Mouse (Mus musculus): ENCODE measurements at regions not wholly inside any gene's neighbourhood (a gene's known extent, or its start where the extent isn't known, plus 50 kb on each side); places are given as distances from the start of the nearest gene placed in this dataset.
"Not testable (repeated sequence)": the region's sequence is repeated elsewhere in the genome, so short reads cannot be mapped to it uniquely, and the experiment has no call there.

- not testable (repeated sequence) for ATAC-seq (replicated peaks; ENCODE audit: low read depth, poor library complexity, severe bottlenecking)
These were observed 77.5 kb downstream of the Gm15319 start for GRCm38 (mm10) chr8:20285523-20285922.

DNA sequence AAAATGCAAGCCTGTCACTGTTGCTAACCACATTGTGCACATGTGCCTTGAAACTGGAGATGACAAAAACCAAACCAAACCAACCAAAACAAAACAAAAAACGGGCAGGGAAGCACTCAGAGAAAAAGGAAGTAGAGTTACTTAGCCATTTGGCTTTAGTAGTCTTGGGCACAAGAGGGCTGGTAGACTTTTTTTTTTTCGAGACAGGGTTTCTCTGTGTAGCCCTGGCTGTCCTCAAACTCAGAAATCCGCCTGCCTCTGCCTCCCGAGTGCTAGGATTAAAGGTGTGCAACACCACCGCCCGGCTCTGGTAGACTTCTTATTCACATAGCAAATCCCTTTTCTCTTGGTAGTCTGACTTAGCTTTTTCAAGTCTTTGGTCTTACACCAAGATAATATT, 78.2 kb downstream of the Gm15319 start:
- ATAC-seq (replicated peaks; ENCODE audit: low read depth, poor library complexity, severe bottlenecking) = not testable (repeated sequence)

DNA sequence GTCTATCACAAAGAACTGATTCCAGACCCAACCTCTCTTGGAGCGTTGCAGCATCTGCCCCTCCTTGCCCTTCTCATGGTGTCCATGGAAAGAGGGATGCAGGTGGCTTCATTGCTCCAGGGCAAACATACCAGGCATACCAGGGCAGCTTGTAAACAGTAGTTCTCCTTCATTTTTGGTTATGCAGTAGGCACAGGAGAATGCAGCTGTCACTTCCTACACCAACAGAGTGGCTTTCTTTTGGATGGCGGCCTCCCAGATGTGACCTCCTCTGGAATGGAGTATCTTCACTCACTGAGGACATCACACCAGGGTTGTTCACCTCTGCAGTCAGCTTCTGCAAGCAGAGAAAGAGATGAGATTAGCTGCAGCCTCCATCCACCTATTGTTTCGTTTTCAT, 79.9 kb downstream of the Gm15319 start:
- ATAC-seq (replicated peaks; ENCODE audit: low read depth, poor library complexity, severe bottlenecking) = not testable (repeated sequence)

GRCm38 (mm10) chr8:20281201-20281887, 81.7 kb downstream of the Gm15319 start:
- not testable (repeated sequence) for ATAC-seq (replicated peaks; ENCODE audit: low read depth, poor library complexity, severe bottlenecking)

DNA sequence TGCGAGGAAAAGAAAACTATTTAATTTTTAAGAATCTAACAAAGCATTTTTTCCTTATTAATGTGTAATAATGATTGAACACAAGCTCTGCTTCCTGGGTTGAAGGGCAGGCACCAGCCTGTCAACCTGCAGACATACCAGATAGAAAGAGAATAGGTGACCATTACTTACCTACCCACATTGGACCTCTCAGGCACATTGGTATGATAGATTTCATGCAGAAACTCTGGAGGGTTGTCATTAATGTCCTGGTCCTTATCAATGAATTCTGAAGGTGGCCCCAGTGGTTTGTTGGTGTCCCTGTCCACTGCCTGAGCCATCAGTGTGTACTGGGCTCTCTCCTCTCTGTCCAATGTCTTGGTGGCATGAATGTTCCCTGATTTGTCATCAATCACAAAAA, 85.3 kb downstream of the Gm15319 start:
- ATAC-seq (replicated peaks; ENCODE audit: low read depth, poor library complexity, severe bottlenecking) = not testable (repeated sequence)

- not testable (repeated sequence) for ATAC-seq (replicated peaks; ENCODE audit: low read depth, poor library complexity, severe bottlenecking)
These were observed 86.3 kb downstream of the Gm15319 start for GRCm38 (mm10) chr8:20276661-20277060.

DNA sequence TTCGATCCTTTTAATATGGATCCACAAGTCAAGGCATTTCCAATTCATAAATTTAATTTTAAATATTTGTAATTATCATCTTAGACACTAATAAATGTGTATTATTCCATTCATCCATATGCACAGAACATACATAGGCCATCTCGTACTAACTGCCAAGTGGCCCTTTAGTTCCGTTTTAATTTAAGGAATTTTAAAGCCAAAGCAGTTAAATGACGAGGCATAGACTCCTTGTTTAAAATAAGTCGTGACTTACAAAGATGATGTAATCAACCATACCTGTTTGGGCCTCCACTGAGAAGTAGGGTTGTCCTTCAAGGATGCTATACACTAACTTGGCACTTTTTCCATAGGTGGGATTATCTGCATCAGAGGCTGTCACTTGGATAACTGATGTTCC, 89.2 kb downstream of the Gm15319 start:
- not testable (repeated sequence) for ATAC-seq (replicated peaks; ENCODE audit: low read depth, poor library complexity, severe bottlenecking)

GRCm38 (mm10) chr8:20267520-20268127, 95.4 kb downstream of the Gm15319 start:
- not testable (repeated sequence) for ATAC-seq (replicated peaks; ENCODE audit: low read depth, poor library complexity, severe bottlenecking)

GRCm38 (mm10) chr8:20266776-20267175, 96.2 kb downstream of the Gm15319 start:
- ATAC-seq (replicated peaks; ENCODE audit: low read depth, poor library complexity, severe bottlenecking) = not testable (repeated sequence)

DNA sequence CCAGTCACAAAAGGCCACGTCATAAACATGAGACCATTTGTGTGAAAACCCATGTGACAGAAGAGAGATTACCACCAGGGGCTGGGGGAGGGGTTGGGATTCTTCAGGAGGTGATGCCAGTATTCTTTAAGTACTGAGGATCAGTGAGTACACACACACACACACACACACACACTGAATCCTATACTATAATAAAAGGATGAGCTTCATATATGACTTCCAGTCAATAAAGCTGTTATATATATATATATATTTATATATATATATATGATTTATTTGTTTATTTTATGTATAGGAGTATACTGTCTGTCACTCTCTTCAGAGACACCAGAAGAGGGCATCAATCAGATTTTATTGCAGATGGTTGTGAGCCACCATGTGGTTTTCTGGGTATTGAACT, 98.4 kb downstream of the Gm15319 start:
- ATAC-seq (replicated peaks; ENCODE audit: low read depth, poor library complexity, severe bottlenecking) = not testable (repeated sequence)

- not testable (repeated sequence) for ATAC-seq (replicated peaks; ENCODE audit: low read depth, poor library complexity, severe bottlenecking)
These were observed 98.9 kb downstream of the Gm15319 start for GRCm38 (mm10) chr8:20264106-20264505.

DNA sequence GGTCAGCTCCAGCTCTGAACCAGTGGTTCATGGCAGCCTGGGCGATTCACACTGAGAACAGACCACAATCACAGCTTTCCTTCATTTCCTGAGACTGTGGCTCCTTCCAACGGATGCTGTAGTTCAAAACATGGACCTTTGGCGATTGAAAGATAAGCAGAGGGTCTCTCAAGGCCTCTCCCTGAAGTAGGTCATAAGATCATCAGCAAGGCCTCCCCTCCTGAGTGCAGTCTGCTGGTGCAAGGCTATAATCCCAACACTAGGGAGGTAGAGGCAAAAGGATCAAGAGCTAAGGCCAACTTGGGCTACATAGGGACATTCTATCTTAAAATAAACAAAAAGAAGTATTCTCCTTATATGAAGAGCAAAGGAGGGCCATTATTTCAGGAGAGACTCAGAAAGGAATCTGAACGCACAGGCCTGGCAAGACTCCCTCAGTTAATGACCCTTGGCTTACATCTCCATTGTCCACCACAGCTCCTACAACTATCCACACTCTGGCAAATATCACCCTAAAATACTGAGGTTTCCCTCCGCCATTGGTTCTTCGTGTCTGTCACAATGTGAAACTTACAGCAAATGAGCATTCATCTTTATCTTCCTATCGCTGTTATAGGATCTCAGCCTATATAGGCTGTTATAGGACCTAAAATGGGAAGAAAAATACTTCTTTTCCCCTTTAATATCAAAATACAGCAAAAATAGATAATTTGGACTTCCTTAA, 100.0 kb downstream of the Gm15319 start:
- ATAC-seq (replicated peaks; ENCODE audit: low read depth, poor library complexity, severe bottlenecking) = not testable (repeated sequence)

- ATAC-seq (replicated peaks; ENCODE audit: low read depth, poor library complexity, severe bottlenecking) = not testable (repeated sequence)
These were observed 100.8 kb downstream of the Gm15319 start for GRCm38 (mm10) chr8:20262253-20262652.

- peak; percentile 47; the same call in 1 of the 2 replicates for ATAC-seq (replicated peaks; ENCODE audit: low read depth, poor library complexity, severe bottlenecking)
These were observed 101.4 kb downstream of the Gm15319 start for GRCm38 (mm10) chr8:20261452-20262181.

GRCm38 (mm10) chr8:20261007-20261406, 102.0 kb downstream of the Gm15319 start:
- ATAC-seq (replicated peaks; ENCODE audit: low read depth, poor library complexity, severe bottlenecking) = not testable (repeated sequence)

DNA sequence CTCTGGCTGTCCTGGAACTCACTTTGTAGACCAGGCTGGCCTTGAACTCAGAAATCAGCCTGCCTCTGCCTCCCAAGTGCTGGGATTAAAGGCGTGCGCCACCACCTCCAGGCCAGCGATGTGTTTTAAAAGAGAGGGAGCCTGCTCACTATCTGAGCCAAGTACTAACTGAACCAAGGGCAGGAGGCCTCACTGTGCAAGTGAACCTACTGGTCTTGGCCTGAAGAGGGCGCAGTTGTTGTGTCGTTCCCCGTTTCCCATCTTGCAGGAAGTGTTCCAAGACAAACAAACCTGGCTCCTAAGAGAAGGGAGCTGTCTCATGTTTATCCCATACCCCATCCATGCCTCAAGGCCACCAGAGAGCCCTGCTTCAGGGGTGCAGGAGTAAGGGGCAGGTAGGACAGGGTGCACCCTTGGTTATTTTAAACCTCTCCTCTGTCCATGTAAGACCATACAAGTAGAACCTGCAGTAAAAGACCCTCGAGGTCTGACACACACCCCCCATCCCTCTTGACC, 102.8 kb downstream of the Gm15319 start:
- ATAC-seq (replicated peaks; ENCODE audit: low read depth, poor library complexity, severe bottlenecking) = peak; percentile 74

DNA sequence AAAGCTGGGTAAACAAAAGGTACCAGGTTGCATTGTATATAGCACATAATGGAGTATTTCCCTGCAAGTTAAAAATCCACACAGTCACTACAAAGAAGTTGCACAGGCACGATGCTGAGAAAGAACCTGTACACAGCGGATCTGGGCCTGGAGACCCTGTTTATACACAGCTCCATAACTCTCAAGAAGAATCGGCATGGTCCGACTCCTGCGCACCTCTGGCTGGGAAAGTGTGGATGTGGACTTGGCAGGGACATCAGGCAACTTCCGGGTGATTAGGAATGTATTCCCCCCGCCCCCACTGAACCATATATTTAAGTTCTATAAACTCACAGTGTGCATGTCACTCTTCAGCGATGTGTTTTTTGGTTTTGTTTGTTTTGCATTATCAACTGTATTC, 103.3 kb downstream of the Gm15319 start:
- ATAC-seq (replicated peaks; ENCODE audit: low read depth, poor library complexity, severe bottlenecking) = not testable (repeated sequence)

All from common myeloid progenitor, adult 5-6 weeks (primary cell).